In the genomic region with DNA sequence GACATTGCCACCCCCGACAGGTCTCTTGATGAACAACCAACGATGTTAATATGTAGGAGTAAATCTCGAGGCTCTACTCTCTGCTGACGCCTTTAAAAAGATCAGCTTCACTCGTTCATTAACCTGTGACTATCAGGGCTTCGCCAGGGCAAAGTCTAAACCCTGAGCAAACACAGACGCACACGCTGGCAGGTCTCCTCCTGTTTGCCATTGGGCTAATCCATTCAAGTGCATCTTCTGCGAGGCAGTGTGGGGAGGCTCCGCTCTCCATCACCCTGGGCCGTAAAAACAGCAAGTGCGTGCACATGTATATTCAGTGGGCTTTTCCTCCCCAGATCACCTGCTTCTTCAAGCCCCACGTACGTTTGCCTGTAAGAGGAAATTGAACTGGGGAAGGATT, we compare ENCODE assay signal across 17 mouse cellular contexts.
DNase-seq lines count a peak whose midpoint lies in the region; ATAC-seq and TF ChIP-seq lines count a peak whose summit lies in the region.
"Had no signal": no experiment of that assay in that cellular context is flagged by ENCODE, and none has a peak within 500 bp of the region (broad histone marks: within the 10 kb centered on the region; RNA-seq: fewer than 3 reads in every experiment).

No protein-coding gene starts in this region.

- no peak overlapping the region for H3K27ac ChIP-seq in intestine, embryonic 16.5 days (ENCODE audit: low read length)
- 0 out of 2 replicates have a peak overlapping the region, but pooled peaks have one; percentile 18 for H3K27ac ChIP-seq in kidney, embryonic 15.5 days
- H3K27ac ChIP-seq in stomach, embryonic 16.5 days (ENCODE audit: low read length): no peak overlapping the region
- H3K27ac ChIP-seq: embryonic facial prominence, embryonic 15.5 days; forebrain, embryonic 12.5 days; hindbrain, embryonic 12.5 days had no signal

- ATAC-seq in intestine, embryonic 16.5 days: peak; percentile 98
- ATAC-seq in kidney, embryonic 15.5 days (replicated peaks; ENCODE audit: low FRiP score): no peak; the same call in 1 of the 2 replicates
- peak; percentile 50; the same call in 1 of the 2 replicates for ATAC-seq in stomach, embryonic 16.5 days (ENCODE audit: insufficient read depth, low FRiP score)
- no peak for ATAC-seq in cerebellum, adult (ENCODE audit: insufficient number of reproducible peaks, low FRiP score, low TSS enrichment)

- no peaks in the 10 kb centered on the region for H3K36me3 ChIP-seq in intestine, embryonic 16.5 days (ENCODE audit: control insufficient read depth, insufficient read depth, low read length)
- no peaks in the 10 kb centered on the region for H3K36me3 ChIP-seq in kidney, embryonic 15.5 days
- H3K36me3 ChIP-seq in stomach, embryonic 16.5 days (ENCODE audit: control insufficient read depth, insufficient read depth, low read length): no peaks in the 10 kb centered on the region
- H3K36me3 ChIP-seq: embryonic facial prominence, embryonic 15.5 days; forebrain, embryonic 12.5 days; hindbrain, embryonic 12.5 days had no signal

- H3K4me1 ChIP-seq in intestine, embryonic 16.5 days (ENCODE audit: control insufficient read depth, insufficient read depth, low read length): no peaks in the 10 kb centered on the region
- peaks cover 30% of the 10 kb centered on the region for H3K4me1 ChIP-seq in kidney, embryonic 15.5 days
- 0 out of 2 replicates have a peak, but pooled peaks cover 2% of the 10 kb centered on the region for H3K4me1 ChIP-seq in stomach, embryonic 16.5 days (ENCODE audit: control insufficient read depth, insufficient read depth, low read length)
- H3K4me1 ChIP-seq in lung, adult 2 months (ENCODE audit: control insufficient read depth, insufficient read depth, low read length): no peaks in the 10 kb centered on the region
- H3K4me1 ChIP-seq: megakaryocyte, embryonic 14.5 days had no signal

- no peaks in the 10 kb centered on the region for H3K27me3 ChIP-seq in intestine, embryonic 16.5 days (replicated peaks; ENCODE audit: control insufficient read depth, insufficient read depth, low read length)
- no peaks in the 10 kb centered on the region for H3K27me3 ChIP-seq in kidney, embryonic 15.5 days
- no peaks in the 10 kb centered on the region for H3K27me3 ChIP-seq in stomach, embryonic 16.5 days (ENCODE audit: control insufficient read depth, insufficient read depth, low read length)
- H3K27me3 ChIP-seq: embryonic facial prominence, embryonic 15.5 days; megakaryocyte, embryonic 14.5 days had no signal

- no peaks in the 10 kb centered on the region for H3K9me3 ChIP-seq in intestine, embryonic 16.5 days (ENCODE audit: control insufficient read depth, low read length)
- H3K9me3 ChIP-seq in kidney, embryonic 15.5 days (replicated peaks): no peaks in the 10 kb centered on the region
- no peaks in the 10 kb centered on the region for H3K9me3 ChIP-seq in stomach, embryonic 16.5 days (replicated peaks; ENCODE audit: control insufficient read depth, low read length)
- H3K9me3 ChIP-seq: embryonic facial prominence, embryonic 15.5 days; forebrain, embryonic 12.5 days; hindbrain, embryonic 12.5 days had no signal

- no peak for TF ChIP-seq POLR2A in lung, adult 2 months (IDR thresholded peaks at IDR 0.05; ENCODE audit: borderline replicate concordance, extremely low read depth, low read depth, low read length)

- TF ChIP-seq CTCF in lung, adult 2 months (IDR thresholded peaks at IDR 0.05; ENCODE audit: insufficient read depth, low read length): no peak

- H3K4me2 ChIP-seq in intestine, embryonic 16.5 days (ENCODE audit: low read depth, low read length): no peak overlapping the region
- H3K4me2 ChIP-seq in kidney, embryonic 15.5 days: no peak overlapping the region
- H3K4me2 ChIP-seq in stomach, embryonic 16.5 days (ENCODE audit: low read depth, low read length): no peak overlapping the region
- H3K4me2 ChIP-seq: embryonic facial prominence, embryonic 15.5 days; forebrain, embryonic 12.5 days; hindbrain, embryonic 12.5 days had no signal

- DNase-seq in liver: peak; percentile 21
- DNase-seq in gastrocnemius, postnatal 25 days: no peak
- no peak for DNase-seq in lung, adult 2 months
- DNase-seq: adrenal gland, adult 2 months; cerebellum, adult 9-11 months; heart, adult 11 months; lung, postnatal 10 days; right cerebral cortex, adult 18-20 months; thymus, postnatal 25 days had no signal

- 31% methylated on average over 14 of the region's 14 CpGs for WGBS in intestine, embryonic 16.5 days
- WGBS in kidney, embryonic 15.5 days: 36% methylated on average over 14 of the region's 14 CpGs
- 36% methylated on average over 14 of the region's 14 CpGs for WGBS in stomach, embryonic 16.5 days
- 65% methylated on average over 14 of the region's 14 CpGs for WGBS in lung, adult 2 months

- H3K4me3 ChIP-seq in intestine, embryonic 16.5 days (ENCODE audit: low read length): no peak overlapping the region
- no peak overlapping the region for H3K4me3 ChIP-seq in kidney, embryonic 15.5 days (replicated peaks)
- no peak overlapping the region for H3K4me3 ChIP-seq in stomach, embryonic 16.5 days (replicated peaks; ENCODE audit: low read length)
- no peak overlapping the region for H3K4me3 ChIP-seq in lung, adult 2 months (replicated peaks; ENCODE audit: extremely low read depth, low read depth, low read length)
- H3K4me3 ChIP-seq: embryonic facial prominence, embryonic 15.5 days; forebrain, embryonic 12.5 days; hindbrain, embryonic 12.5 days; megakaryocyte, embryonic 14.5 days had no signal

- H3K9ac ChIP-seq in intestine, embryonic 16.5 days (ENCODE audit: low read depth, low read length): no peak overlapping the region
- no peak overlapping the region for H3K9ac ChIP-seq in kidney, embryonic 15.5 days
- no peak overlapping the region for H3K9ac ChIP-seq in stomach, embryonic 16.5 days (ENCODE audit: low read length)
- H3K9ac ChIP-seq: embryonic facial prominence, embryonic 15.5 days; forebrain, embryonic 12.5 days; hindbrain, embryonic 12.5 days had no signal

Comparison
In these comparisons a context has a peak if more than half of its experiments do, and no peak if none do; other contexts are left out.
1. ATAC-seq: peak in intestine, embryonic 16.5 days (single experiment) and stomach, embryonic 16.5 days (single experiment); none in kidney, embryonic 15.5 days (single experiment) and cerebellum, adult (single experiment).